Mouse (Mus musculus) E14TG2a.4 (cell line): ENCODE results near the gene Fabp6.

Experiments
- CTCF ChIP-seq: conservative IDR thresholded peaks from 2 replicates; pipeline ENCODE4 v1.5.1; 2014; ENCODE audit warnings: low read length
- NANOG ChIP-seq: IDR thresholded peaks from 2 replicates; pipeline ENCODE4 v1.6.1; 2014; ENCODE audit warnings: borderline replicate concordance, low read length, mixed read lengths
- POU5F1 ChIP-seq: IDR thresholded peaks from 2 replicates; pipeline ENCODE4 v1.6.1; 2014; ENCODE audit warnings: low read length, borderline replicate concordance

DNA sequence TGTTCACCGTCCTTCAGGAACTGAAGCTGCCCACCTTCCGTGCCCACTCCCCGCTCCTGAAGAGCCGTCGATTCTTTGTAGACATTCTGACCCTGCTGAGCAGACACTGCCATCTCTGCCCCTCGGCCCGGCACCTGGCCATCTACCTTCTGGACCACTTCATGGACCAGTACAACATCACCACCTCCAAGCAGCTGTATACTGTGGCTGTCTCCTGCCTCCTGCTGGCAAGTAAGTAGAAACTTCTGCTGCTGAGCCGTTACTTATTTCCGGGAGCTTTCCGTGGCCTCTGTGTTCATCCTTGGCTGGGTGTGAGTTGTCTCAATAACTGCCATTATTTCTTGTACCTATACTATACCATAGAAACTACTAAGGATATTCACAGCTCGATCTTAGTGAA lies 44.8 kb downstream of the Fabp6 start:
- 0 out of 2 replicates have a peak, but pooled peaks have one; percentile 12 for TF ChIP-seq CTCF
- no peak for TF ChIP-seq POU5F1
- no peak for TF ChIP-seq NANOG
